Mouse (Mus musculus): ENCODE data around the gene Hspa8. TPM values are rescaled to one million over a fixed set of nuclear protein-coding genes. Genes with fewer than 3 reads are reported as not detected.
"Not testable (repeated sequence)": the region's sequence is repeated elsewhere in the genome, so short reads cannot be mapped to it uniquely, and the experiment has no call there.

The Hspa8 gene
- polyA plus RNA-seq, 1 experiment from 2014 or later = 956 TPM

GRCm38 (mm10) chr9:40764887-40765580, 35.8 kb upstream of the Hspa8 start:
- ATAC-seq (peak; percentile 57), DNase-seq (ENCODE audit: low spot score) (peak; percentile 33)
- Histone ChIP-seq H3K9ac (replicated peaks; ENCODE audit: low read depth) (no peak overlapping the region), H3K4me2 (replicated peaks; ENCODE audit: low read depth, low read length) (peak overlapping the region; percentile 37; the same call in 1 of the 2 replicates), H3K9me3 (ENCODE audit: low read length) (no peaks in the 10 kb centered on the region), H3K36me3 (ENCODE audit: insufficient read depth, low read length) (no peaks in the 10 kb centered on the region), H3K27ac (ENCODE audit: low read length) (peak overlapping the region; percentile 68; the same call in 1 of the 2 replicates), H3K27me3 (replicated peaks; ENCODE audit: insufficient read depth, low read length) (no peaks in the 10 kb centered on the region), H3K4me3 (ENCODE audit: low read depth, low read length) (no peak overlapping the region), H3K4me1 (ENCODE audit: insufficient read depth, low read depth, low read length) (no peaks in the 10 kb centered on the region)
- 60% methylated on average over 9 of the region's 9 CpGs for WGBS
- peak; percentile 54 for TF ChIP-seq CTCF (IDR thresholded peaks at IDR 0.05)
- TF ChIP-seq EP300 (IDR thresholded peaks at IDR 0.05) = no peak

- no peaks in the 10 kb centered on the region for H3K36me3 ChIP-seq (ENCODE audit: insufficient read depth, low read length)
- H3K4me2 ChIP-seq (replicated peaks; ENCODE audit: low read depth, low read length) = peak overlapping the region; percentile 37; the same call in 1 of the 2 replicates
- no peak overlapping the region for H3K9ac ChIP-seq (replicated peaks; ENCODE audit: low read depth)
- ATAC-seq = peak; percentile 89
- peak overlapping the region; percentile 68; the same call in 1 of the 2 replicates for H3K27ac ChIP-seq (ENCODE audit: low read length)
- no peaks in the 10 kb centered on the region for H3K4me1 ChIP-seq (ENCODE audit: insufficient read depth, low read depth, low read length)
- H3K27me3 ChIP-seq (replicated peaks; ENCODE audit: insufficient read depth, low read length) = no peaks in the 10 kb centered on the region
- 26% methylated on average over 12 of the region's 12 CpGs for WGBS
- H3K9me3 ChIP-seq (ENCODE audit: low read length) = no peaks in the 10 kb centered on the region
- H3K4me3 ChIP-seq (ENCODE audit: low read depth, low read length) = no peak overlapping the region
- peak; percentile 91 for DNase-seq (ENCODE audit: low spot score)
- TF ChIP-seq CTCF (IDR thresholded peaks at IDR 0.05) (no peak), EP300 (IDR thresholded peaks at IDR 0.05) (peak; percentile 67)
Observed at GRCm38 (mm10) chr9:40765581-40765940, 35.2 kb upstream of the Hspa8 start.

GRCm38 (mm10) chr9:40766058-40766605, 34.7 kb upstream of the Hspa8 start:
- ATAC-seq = peak; percentile 23

GRCm38 (mm10) chr9:40767946-40768345, 32.8 kb upstream of the Hspa8 start:
- Histone ChIP-seq H3K4me3 (ENCODE audit: low read depth, low read length) (no peak overlapping the region), H3K4me2 (replicated peaks; ENCODE audit: low read depth, low read length) (no peak overlapping the region), H3K36me3 (ENCODE audit: insufficient read depth, low read length) (no peaks in the 10 kb centered on the region), H3K27ac (ENCODE audit: low read length) (no peak overlapping the region), H3K4me1 (ENCODE audit: insufficient read depth, low read depth, low read length) (no peaks in the 10 kb centered on the region), H3K9me3 (ENCODE audit: low read length) (no peaks in the 10 kb centered on the region), H3K27me3 (replicated peaks; ENCODE audit: insufficient read depth, low read length) (no peaks in the 10 kb centered on the region), H3K9ac (replicated peaks; ENCODE audit: low read depth) (no peak overlapping the region)
- 84% methylated on average over 4 of the region's 4 CpGs for WGBS
- no peak for TF ChIP-seq EP300 (IDR thresholded peaks at IDR 0.05)
- no peak for TF ChIP-seq CTCF (IDR thresholded peaks at IDR 0.05)
- ATAC-seq (no peak), DNase-seq (ENCODE audit: low spot score) (no peak)

More at GRCm38 (mm10) chr9:40766058-40766605, 34.7 kb upstream of the Hspa8 start:
- H3K4me3 ChIP-seq (ENCODE audit: low read depth, low read length) = no peak overlapping the region
- H3K36me3 ChIP-seq (ENCODE audit: insufficient read depth, low read length) = no peaks in the 10 kb centered on the region
- H3K4me2 ChIP-seq (replicated peaks; ENCODE audit: low read depth, low read length) = 0 out of 2 replicates have a peak overlapping the region, but pooled peaks have one; percentile 37
- no peaks in the 10 kb centered on the region for H3K4me1 ChIP-seq (ENCODE audit: insufficient read depth, low read depth, low read length)
- no peak overlapping the region for H3K9ac ChIP-seq (replicated peaks; ENCODE audit: low read depth)
- TF ChIP-seq CTCF (IDR thresholded peaks at IDR 0.05) (no peak), EP300 (IDR thresholded peaks at IDR 0.05) (no peak)
- no peaks in the 10 kb centered on the region for H3K27me3 ChIP-seq (replicated peaks; ENCODE audit: insufficient read depth, low read length)
- H3K27ac ChIP-seq (ENCODE audit: low read length) = 0 out of 2 replicates have a peak overlapping the region, but pooled peaks have one; percentile 1
- DNase-seq (ENCODE audit: low spot score) = peak; percentile 47
- 55% methylated on average over 7 of the region's 7 CpGs for WGBS
- no peaks in the 10 kb centered on the region for H3K9me3 ChIP-seq (ENCODE audit: low read length)

- 73% methylated on average over 13 of the region's 13 CpGs for WGBS
- no peaks in the 10 kb centered on the region for H3K36me3 ChIP-seq (ENCODE audit: insufficient read depth, low read length)
- no peak for ATAC-seq
- no peak overlapping the region for H3K9ac ChIP-seq (replicated peaks; ENCODE audit: low read depth)
- H3K4me1 ChIP-seq (ENCODE audit: insufficient read depth, low read depth, low read length) = no peaks in the 10 kb centered on the region
- no peak for DNase-seq (ENCODE audit: low spot score)
- H3K27ac ChIP-seq (ENCODE audit: low read length) = no peak overlapping the region
- no peak overlapping the region for H3K4me2 ChIP-seq (replicated peaks; ENCODE audit: low read depth, low read length)
- no peak overlapping the region for H3K4me3 ChIP-seq (ENCODE audit: low read depth, low read length)
- no peaks in the 10 kb centered on the region for H3K27me3 ChIP-seq (replicated peaks; ENCODE audit: insufficient read depth, low read length)
- no peaks in the 10 kb centered on the region for H3K9me3 ChIP-seq (ENCODE audit: low read length)
- TF ChIP-seq EP300 (IDR thresholded peaks at IDR 0.05) (no peak), CTCF (IDR thresholded peaks at IDR 0.05) (no peak)
Observed at GRCm38 (mm10) chr9:40772246-40772645, 28.5 kb upstream of the Hspa8 start.

GRCm38 (mm10) chr9:40773142-40773541, 27.6 kb upstream of the Hspa8 start:
- 79% methylated on average over 6 of the region's 6 CpGs for WGBS
- not testable (repeated sequence) for H3K9me3 ChIP-seq (ENCODE audit: low read length); H3K4me1 ChIP-seq (ENCODE audit: insufficient read depth, low read depth, low read length); H3K4me2 ChIP-seq (replicated peaks; ENCODE audit: low read depth, low read length); H3K4me3 ChIP-seq (ENCODE audit: low read depth, low read length); DNase-seq (ENCODE audit: low spot score); H3K9ac ChIP-seq (replicated peaks; ENCODE audit: low read depth); H3K36me3 ChIP-seq (ENCODE audit: insufficient read depth, low read length); ATAC-seq; H3K27me3 ChIP-seq (replicated peaks; ENCODE audit: insufficient read depth, low read length)
- 0 out of 2 replicates have a peak overlapping the region, but pooled peaks have one; percentile 14 for H3K27ac ChIP-seq (ENCODE audit: low read length)
